Mouse (Mus musculus) thymus, postnatal 25 days (tissue): ENCODE data around the gene Ptpru.

Source experiments
- DNase-seq: peaks from one replicate; pipeline ENCODE4 v3.0.0; 2022

Ptpru gene

GRCm38 (mm10) chr4:131781023-131781422 lies 57.1 kb downstream of the Ptpru start:
- DNase-seq: no peak

GRCm38 (mm10) chr4:131778616-131779275 lies 59.3 kb downstream of the Ptpru start:
- no peak for DNase-seq

GRCm38 (mm10) chr4:131771384-131771783 lies 66.7 kb downstream of the Ptpru start:
- DNase-seq: no peak

- DNase-seq: no peak
Measured at GRCm38 (mm10) chr4:131763911-131764310, 74.2 kb downstream of the Ptpru start.

GRCm38 (mm10) chr4:131763479-131763878 lies 74.6 kb downstream of the Ptpru start:
- DNase-seq: peak; percentile 4

GRCm38 (mm10) chr4:131762211-131762784 lies 75.8 kb downstream of the Ptpru start:
- DNase-seq: no peak

GRCm38 (mm10) chr4:131752204-131752837 lies 85.8 kb downstream of the Ptpru start:
- no peak for DNase-seq

GRCm38 (mm10) chr4:131751561-131751960 lies 86.5 kb downstream of the Ptpru start:
- DNase-seq: no peak

GRCm38 (mm10) chr4:131749802-131750201 lies 88.3 kb downstream of the Ptpru start:
- DNase-seq: no peak

- DNase-seq: no peak
Measured at GRCm38 (mm10) chr4:131744685-131745043, 93.4 kb downstream of the Ptpru start.

GRCm38 (mm10) chr4:131743831-131744684 lies 94.0 kb downstream of the Ptpru start:
- DNase-seq: no peak

- no peak for DNase-seq
Measured at GRCm38 (mm10) chr4:131743031-131743430, 95.1 kb downstream of the Ptpru start.

GRCm38 (mm10) chr4:131740621-131741020 lies 97.5 kb downstream of the Ptpru start:
- no peak for DNase-seq

GRCm38 (mm10) chr4:131728628-131729027 lies 109.5 kb downstream of the Ptpru start:
- no peak for DNase-seq

GRCm38 (mm10) chr4:131723415-131724080 lies 114.5 kb downstream of the Ptpru start:
- DNase-seq: peak; percentile 34

- no peak for DNase-seq
Measured at GRCm38 (mm10) chr4:131722121-131722841, 115.8 kb downstream of the Ptpru start.

- no peak for DNase-seq
Measured at GRCm38 (mm10) chr4:131719151-131719550, 118.9 kb downstream of the Ptpru start.
